Mouse (Mus musculus) central nervous system, embryonic 11.5 days (tissue): ENCODE data around the gene Cyp3a25. TPM values are rescaled to one million over a fixed set of nuclear protein-coding genes. Genes with fewer than 3 reads are reported as not detected.

ENCODE experiments used
- polyA plus RNA-seq: library from polyadenylated mRNA; depleted of rRNA; stranded (reverse); fragments of >200 nt; gene quantifications from 2 replicates; pipeline ENCODE4 v1.2.3, GENCODE M21; 2012; rRNA removed

Gene Cyp3a25
- not detected in 2 replicates for polyA plus RNA-seq

GRCm38 (mm10) chr5:146009509-146009908 is at the start of gene Cyp3a25:
Gene Cyp3a25 (minus strand): TSS chr5:146009618.

Other genes with a start within 250 kb of the Cyp3a25 start
- not detected in 2 replicates for gene Cyp3a44, start 203.7 kb downstream of the Cyp3a25 start, polyA plus RNA-seq
- 0.02 TPM in 1 of 2 replicates, not detected in the other for gene Cyp3a11, start 129.7 kb downstream of the Cyp3a25 start, polyA plus RNA-seq
- gene Cyp3a59, start 69.6 kb upstream of the Cyp3a25 start, polyA plus RNA-seq = not detected in 2 replicates
- gene Gm5565, start 150.9 kb upstream of the Cyp3a25 start, polyA plus RNA-seq = not detected in 2 replicates
- not detected in 2 replicates for gene Gm6309, start 161.1 kb upstream of the Cyp3a25 start, polyA plus RNA-seq
- 0.50 and 0.52 TPM in 2 replicates for gene 1700001J03Rik, start 175.7 kb upstream of the Cyp3a25 start, polyA plus RNA-seq
- 22.0 and 22.3 TPM in 2 replicates for gene Rnf6, start 211.9 kb upstream of the Cyp3a25 start, polyA plus RNA-seq
- gene Cdk8, start 221.6 kb upstream of the Cyp3a25 start, polyA plus RNA-seq = 83.2 and 86.5 TPM in 2 replicates